Mouse (Mus musculus): ENCODE results near the gene Sumo1. TPM values are rescaled to one million over a fixed set of nuclear protein-coding genes. Genes with fewer than 3 reads are reported as not detected.

Gene Sumo1
- polyA plus RNA-seq, 1 experiment from 2014 or later: 579 TPM

DNA sequence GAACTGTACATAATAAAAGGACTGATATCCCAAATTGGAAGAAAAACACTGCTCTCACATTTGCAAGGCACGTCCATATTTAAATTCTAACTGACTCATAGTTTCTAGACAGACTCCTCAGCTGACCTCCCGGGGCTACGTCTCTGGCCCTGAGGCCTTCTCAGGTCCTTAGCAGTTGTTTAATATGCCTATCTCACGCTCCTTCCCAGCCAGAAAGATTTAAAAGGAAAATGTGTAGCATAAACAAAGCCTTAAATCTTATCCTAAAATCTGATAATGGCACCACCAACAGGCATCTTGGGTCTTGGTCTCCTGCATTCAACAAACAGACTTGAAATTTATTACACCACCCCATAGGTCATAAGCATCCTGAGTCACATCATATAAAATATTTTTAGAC lies 91.9 kb downstream of the Sumo1 start:
- Histone ChIP-seq H3K9me3 (replicated peaks) (no peaks in the 10 kb centered on the region), H3K4me1 (peaks cover 24% of the 10 kb centered on the region), H3K36me3 (no peaks in the 10 kb centered on the region), H3K4me3 (no peak overlapping the region), H3K27me3 (ENCODE audit: low read depth, poor library complexity, severe bottlenecking) (peaks cover 18% of the 10 kb centered on the region), H3K27ac (replicated peaks) (no peak overlapping the region)
- no peak for DNase-seq (ENCODE audit: low spot score)
- 88% methylated on average over 4 of the region's 4 CpGs for WGBS

DNA sequence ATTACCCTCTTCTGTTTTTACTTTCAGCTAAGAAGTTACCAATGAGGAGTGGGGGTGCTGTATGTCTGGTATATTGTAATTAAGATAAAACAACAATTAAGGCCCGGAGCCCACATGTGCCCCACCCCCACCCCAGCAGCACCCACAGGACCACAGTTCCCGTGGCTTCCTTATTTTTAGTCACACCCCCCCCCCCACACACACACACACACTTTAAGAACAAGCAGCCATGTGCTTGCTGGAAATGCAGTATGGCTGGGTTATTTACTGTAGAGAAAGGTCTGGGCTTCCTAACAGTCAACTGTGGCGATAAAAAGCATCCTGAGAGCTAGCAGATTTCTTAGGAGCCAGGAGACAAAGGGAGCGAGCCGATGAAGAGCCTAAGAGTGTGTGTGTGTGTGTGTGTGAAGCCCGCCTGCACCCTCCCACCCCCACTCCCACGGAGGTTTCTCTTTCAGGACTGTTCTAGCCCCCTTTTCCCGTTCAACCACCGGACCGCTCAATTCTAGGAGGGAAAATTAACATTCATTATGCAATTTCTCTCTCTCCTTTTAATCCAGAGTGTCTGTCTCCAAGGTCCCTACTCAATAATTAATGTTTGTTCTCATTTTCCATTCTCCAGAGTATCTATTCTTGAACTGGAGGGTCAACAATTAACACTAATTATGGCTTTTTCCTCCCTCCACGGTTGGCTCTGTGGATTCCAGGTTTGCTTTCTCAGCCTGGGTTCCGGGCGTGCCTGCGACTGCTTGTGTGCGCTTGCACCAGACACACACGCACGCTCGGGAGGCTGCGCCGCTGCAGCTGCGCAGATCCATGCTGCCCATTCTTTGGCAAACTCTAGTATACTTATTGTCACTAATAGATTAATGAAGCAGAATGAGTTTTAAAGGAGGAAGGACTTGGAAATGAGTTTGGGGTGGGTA lies 96.1 kb downstream of the Sumo1 start:
- Histone ChIP-seq H3K27ac (replicated peaks) (peak overlapping the region; percentile 78), H3K27me3 (ENCODE audit: low read depth, poor library complexity, severe bottlenecking) (no peaks in the 10 kb centered on the region; the same call in none of the 2 replicates), H3K9me3 (replicated peaks) (no peaks in the 10 kb centered on the region), H3K4me3 (peak overlapping the region; percentile 29; the same call in 1 of the 2 replicates), H3K4me1 (peaks cover 19% of the 10 kb centered on the region), H3K36me3 (no peaks in the 10 kb centered on the region)
- WGBS: 53% methylated on average over 21 of the region's 21 CpGs
- DNase-seq (ENCODE audit: low spot score): no peak

DNA sequence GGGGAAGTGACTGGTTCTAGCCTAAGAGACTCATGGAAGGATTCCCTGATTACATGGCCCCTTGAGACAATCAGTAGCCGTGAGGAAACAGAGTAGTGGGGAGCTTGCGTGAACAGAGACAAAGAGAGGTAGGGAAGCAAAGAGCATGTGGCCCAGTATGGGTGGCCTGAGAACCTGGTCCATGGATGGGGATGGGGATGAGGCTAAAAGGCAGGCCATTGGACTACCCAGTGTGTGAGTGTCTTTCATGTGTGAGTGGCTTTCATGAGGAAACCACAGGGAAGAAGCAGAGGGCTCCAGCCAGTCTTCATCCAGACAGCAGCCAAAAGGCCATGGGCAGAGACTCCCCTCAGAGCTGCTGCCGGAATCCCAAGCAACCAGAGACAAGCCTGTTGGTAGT lies 96.8 kb downstream of the Sumo1 start:
- no peaks in the 10 kb centered on the region for H3K36me3 ChIP-seq
- 77% methylated on average over 3 of the region's 3 CpGs for WGBS
- H3K9me3 ChIP-seq (replicated peaks): no peaks in the 10 kb centered on the region
- H3K4me1 ChIP-seq: peaks cover 19% of the 10 kb centered on the region
- peak overlapping the region; percentile 78 for H3K27ac ChIP-seq (replicated peaks)
- no peaks in the 10 kb centered on the region; the same call in none of the 2 replicates for H3K27me3 ChIP-seq (ENCODE audit: low read depth, poor library complexity, severe bottlenecking)
- H3K4me3 ChIP-seq: no peak overlapping the region
- DNase-seq (ENCODE audit: low spot score): no peak

DNA sequence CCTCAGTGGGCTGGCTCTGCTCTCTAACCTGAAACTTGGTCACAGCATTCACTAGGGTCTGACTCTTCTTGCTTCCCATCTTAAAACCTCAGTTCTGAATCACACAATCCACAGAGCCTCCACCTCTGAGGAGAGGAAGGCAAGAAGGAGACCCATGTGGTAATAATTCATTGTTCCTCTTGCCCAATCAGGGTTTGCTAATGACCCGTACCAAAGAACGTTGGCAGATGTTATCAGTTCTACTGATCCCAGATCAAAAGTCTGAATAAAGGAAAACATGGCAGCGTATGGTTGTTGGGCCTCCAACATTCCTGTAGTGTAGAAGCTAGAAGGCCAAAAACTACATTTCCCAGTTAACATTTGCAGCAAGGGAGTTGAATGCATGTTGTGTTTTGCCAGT lies 99.1 kb downstream of the Sumo1 start:
- Histone ChIP-seq H3K4me3 (no peak overlapping the region), H3K4me1 (peaks cover 19% of the 10 kb centered on the region), H3K36me3 (no peaks in the 10 kb centered on the region), H3K27ac (replicated peaks) (no peak overlapping the region), H3K9me3 (replicated peaks) (no peaks in the 10 kb centered on the region), H3K27me3 (ENCODE audit: low read depth, poor library complexity, severe bottlenecking) (no peaks in the 10 kb centered on the region; the same call in none of the 2 replicates)
- WGBS: 90% methylated on average over 3 of the region's 3 CpGs
- DNase-seq (ENCODE audit: low spot score): no peak

DNA sequence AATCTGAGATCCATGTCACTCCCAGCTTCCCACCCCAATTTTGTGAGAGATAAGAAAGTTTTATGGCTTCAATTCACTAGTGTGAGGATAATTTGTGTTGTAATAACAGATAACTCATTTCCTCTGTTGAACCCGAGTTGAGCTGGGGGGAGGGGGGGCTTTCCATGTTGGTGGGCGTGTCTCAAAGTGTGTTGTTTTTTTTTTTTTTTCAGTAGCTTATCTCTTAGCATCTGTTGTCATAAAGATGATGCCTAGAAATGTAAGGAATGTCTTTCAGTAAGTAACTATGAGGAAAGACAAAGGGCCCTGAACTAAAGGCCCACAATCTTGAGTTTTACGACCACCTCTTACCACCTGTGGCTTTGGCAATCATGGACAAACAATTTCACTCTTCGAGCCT lies 99.9 kb downstream of the Sumo1 start:
- WGBS: 83% methylated on average over 4 of the region's 4 CpGs
- Histone ChIP-seq H3K27ac (replicated peaks) (no peak overlapping the region), H3K27me3 (ENCODE audit: low read depth, poor library complexity, severe bottlenecking) (no peaks in the 10 kb centered on the region; the same call in none of the 2 replicates), H3K36me3 (no peaks in the 10 kb centered on the region), H3K9me3 (replicated peaks) (no peaks in the 10 kb centered on the region), H3K4me3 (no peak overlapping the region), H3K4me1 (peaks cover 19% of the 10 kb centered on the region)
- no peak for DNase-seq (ENCODE audit: low spot score)

DNA sequence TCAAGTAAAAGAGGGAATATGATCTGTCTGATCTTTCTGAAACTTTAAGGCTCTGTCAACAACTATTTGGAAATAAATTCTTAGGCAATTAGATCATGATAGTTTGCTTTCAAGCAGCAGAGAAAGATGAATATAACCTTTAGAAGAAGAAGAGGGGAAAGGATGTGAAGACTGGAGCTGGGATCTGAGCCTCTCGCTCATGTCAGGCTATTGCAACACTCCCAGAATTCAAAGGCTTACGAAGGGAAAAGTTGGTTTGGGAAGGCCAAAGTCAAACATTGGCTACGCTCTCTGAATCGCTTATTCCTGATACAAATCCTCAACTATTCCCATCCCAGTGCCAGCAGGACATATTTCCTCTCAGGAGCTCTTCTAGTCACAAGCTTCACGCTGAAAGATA lies 101.3 kb downstream of the Sumo1 start:
- Histone ChIP-seq H3K4me1 (peaks cover 8% of the 10 kb centered on the region), H3K27ac (replicated peaks) (no peak overlapping the region), H3K27me3 (ENCODE audit: low read depth, poor library complexity, severe bottlenecking) (no peaks in the 10 kb centered on the region; the same call in 1 of the 2 replicates), H3K36me3 (no peaks in the 10 kb centered on the region), H3K9me3 (replicated peaks) (no peaks in the 10 kb centered on the region), H3K4me3 (no peak overlapping the region)
- no peak for DNase-seq (ENCODE audit: low spot score)
- WGBS: 93% methylated on average over 5 of the region's 5 CpGs

DNA sequence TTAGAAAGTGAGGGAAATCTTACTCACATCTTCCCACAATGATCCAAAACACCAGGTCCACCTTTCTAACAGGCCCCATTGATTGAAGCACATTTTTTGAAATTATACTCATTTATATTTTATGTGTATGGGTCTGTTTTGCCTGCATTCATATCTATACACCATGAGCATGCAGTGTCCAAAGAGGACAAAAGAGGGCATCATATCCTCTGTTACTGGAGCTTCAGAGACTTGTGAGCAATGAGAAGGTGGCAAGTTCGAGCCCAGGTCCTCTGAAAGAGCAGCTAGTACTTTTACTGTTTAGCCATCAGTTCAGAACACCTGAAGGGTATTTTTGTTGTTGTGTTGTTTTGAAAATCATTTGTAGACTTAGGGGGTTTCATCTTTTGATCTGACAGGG lies 102.4 kb downstream of the Sumo1 start:
- peaks cover under 1% of the 10 kb centered on the region; the same call in 1 of the 2 replicates for H3K9me3 ChIP-seq (replicated peaks)
- no peaks in the 10 kb centered on the region for H3K4me1 ChIP-seq
- H3K27ac ChIP-seq (replicated peaks): no peak overlapping the region
- no peak overlapping the region for H3K4me3 ChIP-seq
- WGBS: 85% methylated on average over 1 of the region's 1 CpGs
- H3K36me3 ChIP-seq: peaks cover 1% of the 10 kb centered on the region
- DNase-seq (ENCODE audit: low spot score): no peak
- no peaks in the 10 kb centered on the region for H3K27me3 ChIP-seq (ENCODE audit: low read depth, poor library complexity, severe bottlenecking)

DNA sequence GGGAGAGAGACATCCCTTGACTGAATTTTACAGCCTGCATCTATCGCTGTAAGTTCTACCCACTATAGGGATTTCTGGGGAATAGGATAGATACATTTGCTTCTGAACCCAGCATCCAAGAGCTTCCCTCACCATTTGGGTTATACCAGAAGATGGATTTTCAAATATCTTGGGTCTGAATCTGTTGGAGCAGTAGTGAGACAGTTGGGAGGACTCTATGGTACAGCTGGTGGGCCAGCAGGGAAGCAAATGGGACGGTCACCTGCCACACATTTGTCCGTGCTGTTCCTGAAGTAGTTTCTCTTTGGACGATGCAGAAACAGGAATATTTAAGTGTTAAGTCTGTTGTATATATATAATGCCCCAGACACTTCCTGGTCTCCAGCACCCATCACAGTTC lies 103.1 kb downstream of the Sumo1 start:
- peaks cover 9% of the 10 kb centered on the region for H3K36me3 ChIP-seq
- no peak for DNase-seq (ENCODE audit: low spot score)
- no peak overlapping the region for H3K27ac ChIP-seq (replicated peaks)
- no peaks in the 10 kb centered on the region for H3K27me3 ChIP-seq (ENCODE audit: low read depth, poor library complexity, severe bottlenecking)
- H3K4me3 ChIP-seq: no peak overlapping the region
- no peaks in the 10 kb centered on the region for H3K4me1 ChIP-seq
- peaks cover 7% of the 10 kb centered on the region for H3K9me3 ChIP-seq (replicated peaks)
- 91% methylated on average over 4 of the region's 4 CpGs for WGBS

DNA sequence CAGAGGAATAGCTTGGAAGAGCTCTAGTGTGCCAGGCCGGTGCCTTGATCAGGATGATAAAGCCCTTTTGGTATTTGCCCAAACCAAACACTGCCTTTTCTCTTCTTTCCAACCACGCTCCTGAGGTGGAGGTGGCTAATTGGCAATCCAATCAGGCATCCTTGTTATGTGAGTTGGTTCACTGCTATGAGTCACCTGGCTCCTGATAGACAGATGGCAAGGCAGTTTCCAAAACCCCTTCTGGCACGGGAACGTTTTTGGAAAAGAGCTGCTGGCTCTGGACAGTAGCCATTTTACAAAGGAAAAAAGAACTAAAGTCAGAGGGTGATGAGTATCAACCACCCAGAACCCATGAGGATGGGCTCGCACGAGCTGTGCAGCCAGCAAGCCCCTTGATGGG lies 103.7 kb downstream of the Sumo1 start:
- Histone ChIP-seq H3K27me3 (ENCODE audit: low read depth, poor library complexity, severe bottlenecking) (no peaks in the 10 kb centered on the region), H3K9me3 (replicated peaks) (peaks cover 7% of the 10 kb centered on the region), H3K4me3 (no peak overlapping the region), H3K27ac (replicated peaks) (no peak overlapping the region), H3K36me3 (peaks cover 11% of the 10 kb centered on the region), H3K4me1 (no peaks in the 10 kb centered on the region)
- DNase-seq (ENCODE audit: low spot score): no peak
- WGBS: 85% methylated on average over 6 of the region's 6 CpGs

DNA sequence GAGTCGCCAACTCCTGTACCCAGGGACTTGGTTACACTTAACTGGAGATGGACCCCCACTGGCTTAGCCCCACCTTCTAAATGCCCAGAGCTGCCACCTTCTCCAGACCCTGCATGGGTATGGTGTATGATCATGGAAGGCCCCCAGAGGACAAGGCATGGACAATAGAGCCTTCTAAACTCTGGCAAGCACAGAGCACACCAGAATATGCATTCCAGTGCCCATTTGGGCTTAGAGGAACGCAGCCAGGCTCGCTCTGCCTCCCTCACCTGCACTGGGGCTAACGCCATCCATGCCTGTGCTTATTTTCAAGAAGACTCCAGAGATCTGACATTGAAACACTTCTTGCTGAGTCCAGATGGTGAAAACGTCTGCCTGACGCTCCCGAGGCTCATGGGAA lies 104.4 kb downstream of the Sumo1 start:
- 84% methylated on average over 7 of the region's 7 CpGs for WGBS
- no peak for DNase-seq (ENCODE audit: low spot score)
- Histone ChIP-seq H3K9me3 (replicated peaks) (peaks cover 7% of the 10 kb centered on the region), H3K36me3 (peaks cover 11% of the 10 kb centered on the region), H3K27me3 (ENCODE audit: low read depth, poor library complexity, severe bottlenecking) (no peaks in the 10 kb centered on the region), H3K4me1 (no peaks in the 10 kb centered on the region), H3K27ac (replicated peaks) (no peak overlapping the region), H3K4me3 (no peak overlapping the region)

DNA sequence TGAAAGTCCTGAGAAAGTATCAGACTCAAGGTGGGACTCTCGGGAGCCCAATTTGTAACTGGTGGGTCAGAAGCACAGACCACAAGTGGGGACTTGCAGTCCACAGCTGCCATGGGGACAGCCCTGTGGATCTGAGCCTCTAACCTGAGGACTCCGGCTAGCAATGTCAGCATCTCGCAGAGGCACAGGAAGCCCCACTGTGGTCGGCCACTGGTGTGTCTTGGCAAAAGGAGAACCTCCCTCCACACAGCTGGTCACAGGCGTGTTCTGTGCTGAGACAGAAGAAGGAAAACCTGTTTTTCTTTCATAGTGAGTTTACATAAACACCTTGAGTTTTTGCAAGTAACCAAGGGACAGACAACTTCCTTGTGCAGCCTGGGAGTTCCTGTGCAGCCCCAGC lies 104.8 kb downstream of the Sumo1 start:
- Histone ChIP-seq H3K36me3 (peaks cover 15% of the 10 kb centered on the region), H3K27ac (replicated peaks) (no peak overlapping the region), H3K4me3 (no peak overlapping the region), H3K27me3 (ENCODE audit: low read depth, poor library complexity, severe bottlenecking) (no peaks in the 10 kb centered on the region), H3K4me1 (no peaks in the 10 kb centered on the region), H3K9me3 (replicated peaks) (peaks cover 7% of the 10 kb centered on the region)
- 89% methylated on average over 5 of the region's 5 CpGs for WGBS
- no peak for DNase-seq (ENCODE audit: low spot score)

DNA sequence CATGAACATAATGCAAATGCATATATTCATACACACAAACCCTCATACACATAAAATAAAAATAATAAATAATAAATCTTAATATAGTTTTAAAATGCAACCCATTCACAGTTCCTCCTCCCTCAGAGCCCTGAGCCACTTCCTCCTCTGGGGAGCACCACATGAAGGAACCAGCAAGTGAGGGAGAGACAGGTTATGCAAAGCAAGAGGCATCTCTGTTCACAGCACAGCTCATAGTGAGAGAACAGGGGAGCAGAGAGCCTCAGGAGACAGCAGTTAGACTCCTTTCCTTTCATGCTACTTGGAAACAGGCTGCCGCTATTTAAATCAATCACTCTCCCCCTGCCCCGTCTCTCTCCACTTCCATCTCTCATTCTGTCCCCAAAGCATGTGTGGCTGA lies 107.1 kb downstream of the Sumo1 start:
- Histone ChIP-seq H3K27ac (replicated peaks) (no peak overlapping the region), H3K4me1 (no peaks in the 10 kb centered on the region), H3K27me3 (ENCODE audit: low read depth, poor library complexity, severe bottlenecking) (no peaks in the 10 kb centered on the region), H3K9me3 (replicated peaks) (peaks cover 7% of the 10 kb centered on the region), H3K36me3 (peaks cover 17% of the 10 kb centered on the region), H3K4me3 (no peak overlapping the region)
- DNase-seq (ENCODE audit: low spot score): no peak
- WGBS: 87% methylated on average over 2 of the region's 2 CpGs

DNA sequence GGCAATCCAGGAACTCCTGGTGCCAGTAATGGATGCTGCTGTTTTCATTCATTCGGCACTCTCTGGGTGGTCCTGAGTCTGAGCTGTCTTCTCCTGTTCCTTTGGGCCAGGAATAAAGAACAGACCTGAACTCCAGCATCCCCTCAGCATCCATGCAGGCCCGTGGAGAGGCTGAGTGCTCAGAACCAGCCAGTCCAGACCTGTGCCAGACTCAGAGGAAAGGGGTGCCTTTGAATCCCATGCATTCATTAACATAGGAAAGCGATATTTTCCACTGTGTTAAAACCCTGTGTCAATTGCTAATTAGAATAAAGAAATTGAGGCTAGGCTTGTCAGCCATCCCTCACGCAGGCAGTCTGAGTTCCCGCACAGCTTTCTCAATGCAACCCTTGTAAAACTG lies 116.9 kb downstream of the Sumo1 start:
- DNase-seq (ENCODE audit: low spot score): no peak
- Histone ChIP-seq H3K27ac (replicated peaks) (peak overlapping the region; percentile 39; the same call in 1 of the 2 replicates), H3K27me3 (ENCODE audit: low read depth, poor library complexity, severe bottlenecking) (peaks cover 13% of the 10 kb centered on the region; the same call in 1 of the 2 replicates), H3K9me3 (replicated peaks) (no peaks in the 10 kb centered on the region), H3K36me3 (0 out of 2 replicates have a peak, but pooled peaks cover 7% of the 10 kb centered on the region), H3K4me3 (no peak overlapping the region), H3K4me1 (peaks cover 25% of the 10 kb centered on the region)
- 62% methylated on average over 5 of the region's 5 CpGs for WGBS
